7 mouse cellular contexts compared by ENCODE assay signal in the genomic region with DNA sequence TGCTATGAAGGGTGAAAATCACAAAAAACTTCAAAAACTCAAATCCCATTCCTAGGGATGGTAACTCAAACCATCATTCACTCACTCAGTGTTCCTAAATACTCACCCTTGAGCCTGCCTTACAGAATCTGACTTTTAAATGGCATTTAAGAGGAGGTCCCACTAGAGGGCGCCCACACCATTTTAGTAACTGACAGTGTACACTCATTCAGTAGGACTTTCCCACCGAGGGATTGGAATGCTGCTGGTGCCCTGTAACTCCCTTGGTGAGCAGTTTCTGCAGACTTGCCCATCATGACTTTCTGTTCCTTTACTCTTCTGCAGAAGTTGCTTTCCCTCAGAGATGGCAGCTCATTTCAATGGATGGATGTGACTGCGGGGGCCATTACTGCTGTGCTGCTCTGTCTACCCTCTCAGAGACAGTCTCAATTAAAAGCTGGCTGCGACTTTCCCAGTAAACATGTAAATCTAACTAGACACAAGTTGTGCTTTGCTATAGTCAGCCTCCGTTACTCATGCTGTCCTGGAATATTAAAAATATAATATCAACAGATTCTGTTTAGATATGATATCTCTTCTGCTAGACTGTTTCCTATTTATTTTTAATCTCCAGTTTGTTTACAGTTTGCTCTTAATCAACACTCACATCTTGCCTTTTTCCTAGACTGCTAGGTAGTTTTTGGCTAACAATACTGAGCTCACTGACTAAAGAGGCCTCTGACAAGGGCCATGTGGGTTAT.
DNase-seq lines count a peak whose midpoint lies in the region; ATAC-seq and TF ChIP-seq lines count a peak whose summit lies in the region.

No protein-coding gene starts in this region.

- WGBS in midbrain, embryonic 13.5 days: 43% methylated on average over 5 of the region's 5 CpGs
- 50% methylated on average over 5 of the region's 5 CpGs for WGBS in spleen, adult 2 months

- H3K36me3 ChIP-seq in midbrain, embryonic 13.5 days: peaks cover 27% of the 10 kb centered on the region
- H3K36me3 ChIP-seq in spleen, adult 2 months (ENCODE audit: control insufficient read depth, insufficient read depth, low read length): no peaks in the 10 kb centered on the region

- no peak for TF ChIP-seq CTCF in spleen, adult 2 months (IDR thresholded peaks at IDR 0.05; ENCODE audit: extremely low read depth, insufficient read depth, insufficient read length, insufficient replicate concordance)

- H3K27me3 ChIP-seq in midbrain, embryonic 13.5 days: no peaks in the 10 kb centered on the region
- no peaks in the 10 kb centered on the region for H3K27me3 ChIP-seq in spleen, adult 2 months (ENCODE audit: control insufficient read depth, insufficient read depth, low read length)

- intact Hi-C loops in left cerebral cortex, postnatal 4 days (cut with DNase I): loop anchor here (10.0 kb wide), 2 partner anchors 123 to 1173 kb away; a partner anchor contains a TSS

- H3K4me3 ChIP-seq in midbrain, embryonic 13.5 days (replicated peaks): no peak overlapping the region
- no peak overlapping the region for H3K4me3 ChIP-seq in spleen, adult 2 months (ENCODE audit: extremely low read depth, insufficient read depth, insufficient read length)

- no peak overlapping the region for H3K9ac ChIP-seq in midbrain, embryonic 13.5 days (replicated peaks)

- H3K27ac ChIP-seq in midbrain, embryonic 13.5 days: no peak overlapping the region
- no peak overlapping the region for H3K27ac ChIP-seq in spleen, adult 2 months (ENCODE audit: insufficient read depth, low read length)

- H3K9me3 ChIP-seq in midbrain, embryonic 13.5 days: no peaks in the 10 kb centered on the region

- H3K4me1 ChIP-seq in midbrain, embryonic 13.5 days (replicated peaks): peaks cover 7% of the 10 kb centered on the region
- H3K4me1 ChIP-seq in spleen, adult 2 months (ENCODE audit: control insufficient read depth, insufficient read depth, insufficient read length): no peaks in the 10 kb centered on the region

- ATAC-seq in midbrain, embryonic 13.5 days: peak; percentile 78; the same call in 1 of the 2 replicates

- no peak overlapping the region for H3K4me2 ChIP-seq in midbrain, embryonic 13.5 days (replicated peaks)

- DNase-seq in adrenal gland, adult 8-10 months: peak; percentile 57
- DNase-seq in embryo, embryonic 11 days: peak; percentile 93
- peak; percentile 42 to 84 for DNase-seq in gastrocnemius, postnatal 4 days (ENCODE audit: low spot score in 2 of 2)
- peak; percentile 80 for DNase-seq in kidney, adult 11 months
- DNase-seq in left cerebral cortex, postnatal 4 days: peak; percentile 92
- DNase-seq in spleen, adult 2 months (ENCODE audit: low read depth in 1 of 2, low spot score in 2 of 2): peak; percentile 22 to 50

- no peak for TF ChIP-seq POLR2A in spleen, adult 2 months (IDR thresholded peaks at IDR 0.05; ENCODE audit: low read depth, low read length)

Comparison
In these comparisons a context has a peak if more than half of its experiments do, and no peak if none do; other contexts are left out.
1. DNase-seq: peak in every context shown above with its lines; median percentile 93 in embryo, embryonic 11 days; 92 in left cerebral cortex, postnatal 4 days; 80 in kidney, adult 11 months; 63 in gastrocnemius, postnatal 4 days; 57 in adrenal gland, adult 8-10 months; 36 in spleen, adult 2 months.